Mouse (Mus musculus) neural tube, embryonic 14.5 days (tissue): ENCODE measurements around the gene Uchl5. TPM values are rescaled to one million over a fixed set of nuclear protein-coding genes. Genes with fewer than 3 reads are reported as not detected.

Source experiments
- polyA plus RNA-seq: library from polyadenylated mRNA; unstranded; fragments of >200 nt; fragmentation: Nextera tagmentation; extraction: Ambion mirVana; gene quantifications from 2 replicates; pipeline ENCODE4 v1.2.1, GENCODE M21; 2014

The Uchl5 gene
- polyA plus RNA-seq, 1 experiment from 2014 or later, result 53.1 TPM

Other genes starting within 250 kb of the Uchl5 start
- gene B3galt2, start 136.6 kb upstream of the Uchl5 start, polyA plus RNA-seq, result 10.1 and 12.3 TPM in 2 replicates
- gene Cdc73, start 74.4 kb upstream of the Uchl5 start, polyA plus RNA-seq, result 15.7 and 17.1 TPM in 2 replicates
- gene Glrx2, start 60.9 kb upstream of the Uchl5 start, polyA plus RNA-seq, result 98.7 and 110 TPM in 2 replicates
- gene Trove2, start 204 bp upstream of the Uchl5 start, polyA plus RNA-seq, result 25.4 and 33.9 TPM in 2 replicates
- 99.3 and 103 TPM in 2 replicates for gene Rgs2, start 226.9 kb downstream of the Uchl5 start, polyA plus RNA-seq